Mouse (Mus musculus): ENCODE measurements around the gene Cdk2ap2.

The Cdk2ap2 gene

DNA sequence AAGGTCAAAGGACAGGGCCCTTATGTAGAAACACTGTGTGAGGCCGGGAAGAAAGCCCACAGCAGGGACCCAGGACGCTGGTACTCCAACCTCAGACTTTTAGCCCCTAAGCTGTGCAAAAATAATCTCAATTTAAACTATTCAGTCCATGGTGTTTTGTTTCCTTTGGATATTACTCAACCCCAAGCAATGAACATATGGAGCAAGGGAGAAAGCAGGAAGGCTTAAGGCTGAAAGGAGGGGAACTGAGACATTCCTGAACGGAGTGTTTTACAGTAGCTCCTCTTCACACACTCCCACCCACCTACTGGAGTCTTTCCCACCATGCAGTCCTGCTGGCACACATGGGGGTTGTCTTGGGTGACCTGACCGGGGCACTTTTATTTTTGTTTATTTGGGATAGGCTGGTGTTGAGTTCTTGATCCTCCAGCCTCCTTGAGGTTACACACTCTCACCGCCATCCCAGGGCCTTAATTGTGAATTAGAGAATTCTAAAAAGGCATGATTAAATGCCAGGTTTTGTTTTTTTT lies 2.1 kb upstream of the Cdk2ap2 start:
- DNase-seq (ENCODE audit: low spot score), result no peak

DNA sequence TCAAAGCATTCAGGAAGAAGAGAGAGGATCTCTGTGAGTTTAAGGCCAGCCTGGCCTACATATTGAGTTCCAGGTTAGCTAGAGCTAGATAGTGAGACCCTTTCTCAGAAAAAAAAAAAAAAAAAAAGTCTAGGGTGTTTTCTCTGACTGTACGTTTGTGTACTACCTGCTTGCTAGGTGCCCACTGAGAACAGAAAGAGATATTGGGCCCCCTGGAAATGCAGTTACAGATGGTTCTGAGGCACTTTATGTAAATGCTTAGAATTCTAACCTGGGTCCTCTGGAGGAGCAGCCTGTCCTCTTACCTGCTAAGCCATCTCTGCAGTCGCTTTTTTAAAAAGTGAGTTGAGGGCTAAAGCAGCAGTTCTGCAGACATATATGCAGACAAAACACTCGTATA lies 1.2 kb upstream of the Cdk2ap2 start:
- DNase-seq (ENCODE audit: low spot score), result no peak

DNA sequence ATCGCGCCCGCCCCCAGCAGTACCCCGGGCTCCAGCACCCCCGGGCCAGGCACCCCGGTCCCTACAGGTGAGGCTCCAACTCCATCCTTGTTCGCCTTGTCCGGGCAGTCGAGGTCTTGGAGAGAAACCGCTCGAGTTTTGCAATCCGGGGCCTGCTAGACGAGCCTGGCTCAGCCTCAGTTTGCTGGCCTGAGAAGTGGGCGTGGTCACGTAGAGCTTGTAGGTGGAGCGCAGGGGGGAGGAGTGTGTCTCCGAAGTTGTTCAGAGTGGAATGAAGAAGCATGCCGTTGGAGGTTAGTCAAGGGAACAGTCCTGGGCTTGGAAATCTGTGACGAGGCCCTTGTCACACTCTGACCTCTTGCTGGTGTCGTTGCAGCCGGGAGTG lies 451 bp downstream of the Cdk2ap2 start:
- no peak for DNase-seq (ENCODE audit: low spot score)

DNA sequence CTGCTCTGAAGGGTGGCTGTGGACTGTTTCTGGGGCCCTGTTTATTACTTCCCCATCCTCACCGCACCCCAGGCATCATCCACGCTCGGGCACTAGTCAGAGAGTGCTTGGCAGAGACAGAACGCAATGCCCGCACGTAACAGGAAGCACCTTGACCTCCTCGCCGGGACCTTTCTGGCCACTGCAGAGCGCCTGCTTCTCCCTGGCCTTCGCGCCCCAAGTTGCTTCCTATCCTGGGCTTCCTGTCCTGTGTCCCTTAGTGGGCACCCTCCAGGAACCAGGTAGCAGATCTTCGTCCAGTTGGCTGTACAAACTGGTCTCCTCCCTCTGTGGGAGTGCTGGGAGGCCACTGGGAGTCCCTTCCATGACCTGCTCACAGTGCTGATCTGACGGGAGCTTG lies 1.4 kb downstream of the Cdk2ap2 start:
- no peak for DNase-seq (ENCODE audit: low spot score)

DNA sequence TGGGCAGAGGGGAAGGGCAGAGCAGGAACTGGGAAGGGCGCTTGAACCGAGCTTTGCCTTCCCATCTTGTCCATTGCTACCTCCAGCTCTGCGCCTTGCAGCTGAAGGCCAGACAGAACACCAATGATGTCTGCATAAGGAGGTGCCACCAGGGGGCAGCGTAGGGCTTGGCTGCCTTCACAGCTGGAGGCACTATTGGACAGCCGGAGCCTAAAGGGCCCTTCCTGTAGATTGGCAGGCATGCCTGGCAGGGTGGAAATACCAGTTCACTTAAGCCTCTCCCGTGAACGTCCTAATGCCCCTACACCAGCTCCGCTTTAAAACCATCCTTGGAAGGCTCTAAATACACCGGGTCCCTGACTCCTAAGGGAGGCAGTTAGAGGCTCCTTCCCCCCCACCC lies 2.1 kb downstream of the Cdk2ap2 start:
- DNase-seq (ENCODE audit: low spot score), result peak; percentile 82

DNA sequence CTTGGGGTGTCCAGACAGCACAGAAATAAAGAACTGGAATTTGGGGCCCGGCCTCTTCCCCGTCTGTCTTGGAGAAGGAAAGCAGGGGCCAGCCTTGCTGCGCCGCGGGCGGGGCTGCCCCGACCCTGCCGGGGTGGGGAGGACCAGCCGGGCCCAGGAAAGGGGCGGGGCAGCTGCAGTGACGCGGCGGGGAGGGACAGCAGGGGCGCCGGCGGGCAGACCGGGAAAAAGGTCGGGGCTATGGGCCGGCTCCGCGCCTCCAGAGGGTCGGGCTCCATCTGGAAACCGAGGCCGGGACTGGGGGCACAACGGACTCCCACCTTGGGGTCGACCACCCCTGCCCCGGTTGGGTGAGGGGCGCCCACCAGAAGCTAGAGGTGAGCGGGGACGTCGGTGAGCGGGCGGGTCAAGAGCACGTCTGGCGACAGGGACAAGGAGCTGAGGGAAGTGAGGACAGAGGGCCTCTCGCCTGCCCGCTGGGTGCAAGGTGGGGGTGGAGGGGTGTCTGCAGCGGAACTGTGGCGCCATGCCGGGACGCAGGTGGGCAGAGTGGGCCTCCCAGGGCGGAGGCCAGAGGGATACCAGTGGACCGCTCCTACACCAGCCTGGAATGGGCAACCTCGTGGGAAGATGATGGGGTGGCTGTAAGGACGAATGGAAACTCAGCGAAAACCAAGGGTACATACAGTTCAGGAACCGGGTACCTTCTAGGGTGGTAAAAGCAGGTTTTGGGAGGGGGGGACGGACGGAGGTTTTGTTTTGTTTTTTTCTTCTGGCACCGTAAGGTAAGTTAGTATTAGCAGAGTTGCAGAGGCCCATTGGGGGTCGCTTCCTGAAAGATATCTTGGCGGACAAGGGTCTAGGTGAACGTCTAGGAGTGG lies 3.1 kb downstream of the Cdk2ap2 start, which contains the start of gene Pitpnm1:
TSS of gene Pitpnm1 (plus strand) at position 162 of the 881 bp plus-strand sequence.
- DNase-seq (ENCODE audit: low spot score), result no peak

DNA sequence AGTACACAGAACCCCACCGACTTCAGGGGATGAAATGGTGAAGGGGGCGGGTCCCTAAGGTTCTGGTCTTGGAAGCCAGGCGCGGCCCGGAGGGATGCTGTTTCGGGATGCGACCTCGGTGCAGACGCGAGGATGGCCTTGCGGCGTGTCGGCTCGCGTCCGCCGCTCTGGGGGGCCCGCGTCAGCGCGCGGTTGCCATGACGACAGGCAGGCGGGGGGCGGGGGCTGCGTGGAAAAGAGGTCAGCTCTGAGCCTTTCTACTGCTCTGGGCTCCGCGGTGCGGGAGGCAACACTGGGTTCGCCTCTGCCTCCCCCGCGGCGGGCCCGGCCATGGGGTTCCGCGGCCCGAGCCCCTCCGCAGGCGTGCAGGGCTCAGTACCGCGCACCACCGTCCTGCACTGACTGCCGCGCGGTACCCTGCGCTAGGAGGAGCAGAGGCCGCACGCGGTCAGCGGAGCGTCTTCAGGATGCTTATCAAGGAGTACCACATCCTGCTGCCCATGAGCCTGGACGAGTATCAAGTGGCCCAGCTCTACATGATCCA lies 3.8 kb downstream of the Cdk2ap2 start:
- peak; percentile 68 for DNase-seq (ENCODE audit: low spot score)

DNA sequence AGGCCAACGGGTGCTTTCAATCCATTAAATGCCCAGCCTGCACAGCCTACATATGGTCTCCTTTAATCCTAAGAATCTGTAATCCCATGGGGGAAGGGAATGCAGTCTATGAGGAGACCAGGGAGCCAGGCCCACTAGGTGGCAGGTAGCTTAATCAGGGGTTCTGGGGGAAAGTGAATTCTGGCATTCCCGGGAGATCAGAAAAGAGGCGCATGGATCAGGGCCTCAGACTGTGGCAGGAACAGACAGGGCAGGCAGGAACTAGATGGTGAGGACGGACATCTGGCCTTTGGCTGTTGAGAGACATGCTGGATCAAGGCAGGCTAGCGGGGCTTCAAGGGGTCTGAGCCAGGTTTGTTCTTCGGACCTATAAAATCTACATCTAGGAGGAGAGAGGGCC lies 4.5 kb downstream of the Cdk2ap2 start:
- no peak for DNase-seq (ENCODE audit: low spot score)

DNA sequence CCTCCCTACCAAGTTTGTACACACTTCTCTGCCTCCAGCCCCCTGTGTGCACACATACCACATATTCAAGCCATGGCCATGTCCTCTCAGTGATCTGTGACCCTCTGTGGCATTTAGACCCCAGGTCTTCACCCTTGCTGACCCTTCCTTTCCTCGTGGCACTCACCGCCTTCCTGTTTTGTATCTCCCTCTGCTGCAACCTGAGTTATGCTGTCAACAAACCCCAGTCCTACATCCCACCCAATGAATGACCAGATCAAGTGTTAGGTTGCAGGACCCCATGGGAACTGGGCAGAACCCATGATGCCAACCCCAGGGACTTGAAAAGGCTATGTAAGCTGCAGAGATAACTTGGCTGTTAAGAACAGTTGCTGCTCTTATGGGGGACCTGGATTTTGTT lies 5.1 kb downstream of the Cdk2ap2 start:
- no peak for DNase-seq (ENCODE audit: low spot score)

DNA sequence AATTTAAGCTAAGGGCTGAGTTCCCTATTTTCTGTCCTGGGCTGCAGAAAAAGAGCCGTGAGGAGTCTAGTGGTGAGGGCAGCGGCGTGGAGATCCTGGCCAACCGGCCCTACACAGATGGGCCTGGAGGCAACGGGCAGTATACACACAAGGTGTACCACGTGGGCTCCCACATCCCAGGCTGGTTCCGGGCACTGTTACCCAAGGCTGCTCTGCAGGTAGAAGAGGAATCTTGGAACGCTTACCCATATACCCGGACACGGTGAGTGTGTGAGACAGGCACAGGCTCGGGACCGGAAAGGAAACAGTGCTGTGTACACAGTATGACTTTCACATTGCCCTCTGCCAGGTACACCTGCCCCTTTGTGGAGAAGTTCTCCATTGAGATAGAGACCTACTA lies 5.6 kb downstream of the Cdk2ap2 start:
- no peak for DNase-seq (ENCODE audit: low spot score)

DNA sequence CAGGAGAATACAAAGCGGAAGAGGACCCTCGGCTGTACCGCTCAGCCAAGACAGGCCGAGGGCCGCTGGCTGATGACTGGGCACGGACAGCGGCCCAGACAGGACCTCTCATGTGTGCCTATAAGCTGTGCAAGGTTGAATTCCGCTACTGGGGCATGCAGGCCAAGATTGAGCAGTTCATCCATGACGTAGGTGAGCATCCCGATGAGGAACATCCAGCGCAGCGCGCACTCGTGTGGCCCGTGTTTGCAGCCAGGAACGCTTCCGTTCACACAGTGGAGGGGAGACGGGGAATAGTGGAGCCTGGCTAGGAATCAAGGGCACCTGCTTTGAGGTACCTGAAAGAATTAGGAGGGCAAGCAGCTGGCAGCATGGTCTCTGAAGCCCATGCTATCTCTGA lies 6.3 kb downstream of the Cdk2ap2 start:
- no peak for DNase-seq (ENCODE audit: low spot score)

DNA sequence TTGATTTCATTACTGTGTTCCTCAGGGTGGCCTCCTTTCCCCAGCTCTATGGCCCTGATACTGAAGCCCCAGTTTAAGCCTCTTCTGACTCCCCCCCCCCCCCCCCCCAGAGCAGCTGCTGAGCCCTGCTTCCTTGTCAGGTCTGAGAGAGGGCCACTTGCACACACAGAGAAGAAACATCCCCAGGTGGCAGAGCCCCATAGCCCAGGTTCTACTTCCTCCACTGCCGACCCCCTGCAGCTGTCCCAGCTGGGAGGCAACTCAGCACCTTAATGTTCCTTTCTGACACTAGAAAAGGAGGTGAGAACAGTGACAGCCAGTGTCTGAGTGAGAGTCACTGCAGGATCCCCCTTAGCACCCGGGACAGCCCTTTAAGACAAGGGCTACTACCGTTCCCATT lies 6.8 kb downstream of the Cdk2ap2 start:
- no peak for DNase-seq (ENCODE audit: low spot score)

DNA sequence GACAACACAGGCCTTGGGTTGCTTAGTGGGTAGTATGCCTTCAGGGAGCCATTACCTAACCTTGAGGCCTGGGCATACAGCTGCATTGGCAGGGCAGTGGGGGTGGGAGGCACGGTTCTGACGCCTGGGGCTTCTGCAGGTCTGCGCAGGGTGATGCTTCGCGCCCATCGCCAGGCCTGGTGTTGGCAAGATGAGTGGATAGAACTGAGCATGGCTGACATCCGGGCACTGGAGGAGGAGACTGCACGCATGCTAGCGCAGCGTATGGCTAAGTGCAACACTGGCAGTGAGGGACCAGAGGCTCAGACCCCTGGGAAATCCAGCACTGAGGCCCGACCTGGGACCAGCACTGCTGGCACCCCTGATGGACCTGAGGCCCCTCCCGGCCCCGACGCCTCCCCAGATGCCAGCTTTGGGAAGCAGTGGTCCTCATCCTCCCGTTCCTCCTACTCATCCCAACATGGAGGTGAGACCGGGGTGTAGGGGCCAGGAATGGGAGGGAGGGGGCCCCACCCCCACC lies 7.8 kb downstream of the Cdk2ap2 start:
- DNase-seq (ENCODE audit: low spot score), result no peak

DNA sequence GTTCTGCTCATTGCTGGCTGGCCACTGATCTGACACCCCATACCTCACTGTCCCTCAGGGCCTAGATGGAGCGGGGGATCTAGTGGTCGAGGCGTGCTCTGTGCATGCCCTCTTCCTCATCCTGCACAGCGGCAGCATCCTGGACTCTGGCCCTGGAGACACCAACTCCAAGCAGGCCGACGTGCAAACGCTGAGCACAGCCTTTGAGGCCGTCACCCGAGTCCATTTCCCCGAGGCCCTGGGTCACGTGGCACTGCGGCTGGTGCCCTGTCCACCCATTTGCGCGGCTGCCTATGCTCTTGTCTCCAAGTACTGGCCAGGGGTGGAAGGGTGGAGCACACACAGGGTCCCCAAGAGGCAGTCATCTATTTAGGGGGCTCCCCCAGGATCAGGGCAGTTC lies 9.7 kb downstream of the Cdk2ap2 start:
- DNase-seq (ENCODE audit: low spot score), result no peak

DNA sequence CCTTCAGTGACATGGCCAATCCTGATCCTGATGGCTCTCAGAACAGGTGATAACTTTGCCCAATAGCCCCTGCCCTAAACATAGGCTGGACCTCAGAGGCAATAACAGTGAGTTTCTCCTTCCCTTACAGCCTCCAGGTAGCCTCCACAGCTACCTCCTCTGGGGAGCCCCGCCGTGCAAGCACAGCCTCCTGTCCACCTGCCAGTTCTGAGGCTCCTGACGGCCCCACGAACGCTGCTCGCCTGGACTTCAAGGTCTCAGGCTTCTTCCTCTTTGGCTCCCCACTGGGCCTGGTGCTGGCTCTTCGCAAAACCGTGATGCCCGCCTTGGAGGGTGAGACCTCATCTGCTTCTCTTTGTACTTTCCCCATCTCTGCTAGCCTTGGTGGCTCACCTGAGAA lies 11.6 kb downstream of the Cdk2ap2 start:
- no peak for DNase-seq (ENCODE audit: low spot score)

DNA sequence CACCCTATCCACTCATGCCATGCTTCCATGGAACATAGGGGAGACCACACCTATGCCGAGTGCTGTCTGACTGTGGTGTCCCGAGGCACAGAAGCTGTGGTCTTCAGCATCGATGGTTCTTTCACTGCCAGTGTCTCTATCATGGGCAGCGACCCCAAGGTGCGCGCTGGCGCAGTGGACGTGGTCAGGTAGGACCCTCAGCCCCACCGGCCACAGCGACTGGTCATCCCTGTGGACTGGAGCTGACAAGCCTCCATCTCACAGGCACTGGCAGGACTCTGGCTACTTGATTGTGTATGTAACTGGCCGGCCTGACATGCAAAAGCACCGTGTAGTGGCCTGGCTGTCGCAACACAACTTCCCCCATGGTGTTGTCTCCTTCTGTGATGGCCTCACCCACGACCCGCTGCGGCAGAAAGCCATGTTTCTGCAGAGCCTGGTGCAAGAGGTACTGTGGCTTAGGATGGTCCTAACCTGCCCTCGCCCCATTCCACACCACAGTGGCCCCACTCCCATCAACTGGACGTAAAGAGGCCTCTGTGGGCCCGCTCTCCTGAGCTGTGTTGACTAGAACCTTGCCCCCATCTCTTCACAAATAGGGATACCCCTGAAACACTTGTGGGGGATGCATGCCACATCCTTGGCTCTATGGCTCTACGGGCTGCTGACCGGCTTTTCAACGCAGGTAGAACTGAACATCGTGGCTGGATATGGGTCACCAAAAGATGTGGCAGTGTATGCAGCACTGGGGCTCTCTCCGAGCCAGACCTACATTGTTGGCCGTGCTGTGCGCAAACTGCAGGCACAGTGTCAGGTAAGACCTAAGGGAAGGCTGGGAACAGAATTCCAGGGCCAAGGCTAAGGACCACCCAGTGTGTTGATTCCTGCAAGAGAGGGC lies 15.3 kb downstream of the Cdk2ap2 start:
- DNase-seq (ENCODE audit: low spot score), result no peak

DNA sequence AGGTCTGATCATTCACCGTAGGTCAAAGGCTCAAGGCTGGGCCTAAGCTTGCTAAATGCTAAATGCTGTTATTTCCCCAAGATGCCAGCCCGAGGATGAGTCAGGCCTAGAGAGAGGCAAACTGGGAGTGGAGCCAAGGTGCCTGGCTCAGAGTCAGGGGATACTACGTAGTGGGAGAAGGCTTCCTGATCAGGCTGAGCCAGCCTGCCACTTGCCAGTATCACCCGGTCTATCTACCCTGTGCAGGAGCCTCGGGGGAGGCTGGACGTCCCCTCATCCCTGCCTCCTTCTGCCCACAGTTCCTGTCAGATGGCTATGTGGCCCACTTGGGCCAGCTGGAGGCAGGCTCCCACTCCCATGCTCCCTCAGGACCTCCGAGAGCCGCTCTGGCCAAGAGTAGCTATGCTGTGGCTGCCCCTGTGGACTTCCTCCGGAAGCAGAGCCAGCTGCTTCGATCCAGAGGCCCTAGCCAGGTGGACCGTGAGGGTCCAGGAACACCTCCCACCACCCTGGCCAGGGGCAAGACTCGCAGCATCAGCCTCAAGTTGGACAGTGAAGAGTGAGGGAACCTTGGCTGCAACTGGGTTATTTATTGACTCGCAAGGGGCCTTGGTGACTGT lies 16.3 kb downstream of the Cdk2ap2 start:
- peak; percentile 64 for DNase-seq (ENCODE audit: low spot score)

DNA sequence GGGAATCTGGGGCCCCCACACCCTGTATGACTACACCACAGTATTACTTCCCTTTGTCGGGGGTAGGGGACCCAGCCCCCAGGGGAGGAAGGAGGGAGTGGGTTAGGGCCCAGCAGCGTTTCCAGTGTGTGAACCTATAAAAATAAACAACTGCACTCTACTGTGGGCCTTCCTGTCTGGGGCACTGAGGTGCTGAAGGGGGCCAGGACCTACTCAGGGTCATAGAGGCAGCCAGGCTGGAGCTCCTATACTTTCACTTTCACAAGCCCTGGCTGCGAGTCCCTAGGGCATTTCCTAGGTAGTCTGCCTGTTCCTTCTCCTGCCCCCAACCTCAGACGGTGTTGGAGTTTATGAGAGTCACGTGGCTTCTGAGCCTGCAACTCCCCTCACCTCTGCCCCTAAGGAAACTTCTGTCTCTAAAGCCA lies 16.8 kb downstream of the Cdk2ap2 start:
- DNase-seq (ENCODE audit: low spot score), result no peak

DNA sequence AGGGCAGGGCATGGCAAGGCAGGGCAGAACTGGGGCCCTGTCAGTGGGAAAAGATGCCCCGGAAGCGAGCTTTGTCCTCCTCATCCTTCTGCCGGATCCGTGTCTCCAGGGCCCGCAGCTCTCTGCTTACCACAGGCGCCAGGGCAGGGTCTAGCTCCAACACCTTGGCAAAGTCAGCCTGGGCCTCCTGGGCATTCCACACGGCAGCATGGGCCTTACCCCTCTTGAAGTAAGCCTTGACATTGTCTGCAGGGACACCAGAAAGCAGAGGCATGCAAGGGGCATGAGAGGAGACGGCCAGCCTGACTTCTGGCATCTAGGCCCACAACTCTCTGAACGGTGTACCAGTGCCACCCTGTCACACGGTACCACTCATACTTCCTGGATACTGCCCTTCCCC lies 17.6 kb downstream of the Cdk2ap2 start:
- no peak for DNase-seq (ENCODE audit: low spot score)

DNA sequence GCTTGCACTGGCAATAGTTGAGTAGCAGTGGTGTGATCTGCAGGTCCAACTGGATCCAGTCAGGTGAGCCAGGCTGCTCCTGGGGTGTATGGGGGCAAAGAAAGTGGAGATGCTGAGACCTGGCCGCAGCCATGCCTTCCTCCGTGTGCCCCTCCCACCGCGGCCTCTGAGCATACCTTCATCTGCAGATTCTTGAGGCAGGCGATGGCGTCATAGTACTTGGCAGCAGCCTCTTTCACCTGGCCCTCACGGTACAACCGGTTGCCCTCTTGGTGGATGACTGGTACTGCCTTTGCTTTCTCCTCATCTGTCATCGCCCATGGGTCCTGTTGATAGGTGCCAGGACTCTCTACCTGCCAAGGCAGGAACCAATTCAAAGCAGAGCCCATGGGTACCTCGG lies 18.2 kb downstream of the Cdk2ap2 start:
- DNase-seq (ENCODE audit: low spot score), result no peak

DNA sequence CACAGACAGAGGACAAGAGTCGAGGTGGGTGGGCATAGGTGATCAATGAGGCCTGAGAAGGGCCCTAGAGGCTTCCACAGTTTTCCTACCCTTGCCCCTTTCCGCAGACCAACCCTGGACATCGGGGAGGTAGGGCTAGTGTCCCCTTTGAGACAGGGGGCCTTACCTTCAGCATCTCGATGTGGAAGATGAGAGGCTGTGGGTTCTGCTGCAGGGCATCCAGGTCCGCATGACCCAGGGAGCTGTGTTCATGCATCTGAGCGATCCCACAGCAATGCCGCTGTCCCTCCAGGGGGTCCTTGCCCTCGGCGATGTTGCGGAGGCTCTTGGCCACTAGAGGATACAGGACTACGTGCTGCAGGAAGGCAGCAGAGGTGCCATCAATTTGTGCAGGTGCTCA lies 18.8 kb downstream of the Cdk2ap2 start:
- DNase-seq (ENCODE audit: low spot score), result no peak

DNA sequence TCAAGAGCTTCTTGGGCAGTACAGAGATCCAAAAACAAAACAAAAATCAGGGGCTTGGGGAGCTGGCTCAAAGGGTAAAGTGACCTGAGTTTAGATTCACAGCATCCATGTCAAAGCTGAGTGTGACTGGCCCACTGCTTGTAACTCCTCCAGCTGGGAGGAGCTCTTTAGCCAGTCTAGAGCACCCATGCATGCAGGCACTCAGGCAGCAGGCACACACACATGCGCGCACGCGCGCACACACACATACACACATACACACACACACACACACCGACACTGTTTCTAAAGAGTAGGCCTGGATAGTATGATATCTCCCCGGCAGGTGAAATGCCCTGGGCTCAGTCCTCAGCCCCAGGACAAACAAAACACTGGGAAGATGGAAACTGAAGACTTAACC lies 20.0 kb downstream of the Cdk2ap2 start:
- DNase-seq (ENCODE audit: low spot score), result no peak

All from left cerebral cortex, adult 11 months (tissue).